Mouse (Mus musculus): Measurements from ENCODE around the gene Mn1.

GRCm38 (mm10) chr5:111420011-111420691 lies 3.0 kb downstream of the Mn1 start:
- TF ChIP-seq CTCF (IDR thresholded peaks at IDR 0.05; ENCODE audit: borderline replicate concordance, insufficient read depth, low read length) (no peak), POLR2A (IDR thresholded peaks at IDR 0.05; ENCODE audit: low read depth, low read length) (no peak)
